Mouse (Mus musculus): ENCODE data around the gene Rab34.
"Not testable (repeated sequence)": the region's sequence is repeated elsewhere in the genome, so short reads cannot be mapped to it uniquely, and the experiment has no call there.

Gene Rab34

GRCm38 (mm10) chr11:78180081-78180761, 8.0 kb upstream of the Rab34 start:
- DNase-seq (ENCODE audit: inconsistent ontology term), result no peak

- DNase-seq (ENCODE audit: inconsistent ontology term), result no peak
Measured at GRCm38 (mm10) chr11:78181830-78182357, 6.3 kb upstream of the Rab34 start.

- no peak for DNase-seq (ENCODE audit: inconsistent ontology term)
Measured at GRCm38 (mm10) chr11:78182450-78182849, 5.8 kb upstream of the Rab34 start.

GRCm38 (mm10) chr11:78182961-78183844, 5.0 kb upstream of the Rab34 start, which contains the start of gene Rpl23a:
Gene Rpl23a (minus strand): TSS chr11:78183584.
- DNase-seq (ENCODE audit: inconsistent ontology term), result peak; percentile 90

- no peak for DNase-seq (ENCODE audit: inconsistent ontology term)
Measured at GRCm38 (mm10) chr11:78183884-78184514, 4.2 kb upstream of the Rab34 start.

GRCm38 (mm10) chr11:78184702-78185101, 3.5 kb upstream of the Rab34 start:
- DNase-seq (ENCODE audit: inconsistent ontology term), result not testable (repeated sequence)

GRCm38 (mm10) chr11:78189234-78190040, 1.2 kb downstream of the Rab34 start:
- peak; percentile 89 for DNase-seq (ENCODE audit: inconsistent ontology term)

- DNase-seq (ENCODE audit: inconsistent ontology term), result no peak
Measured at GRCm38 (mm10) chr11:78190041-78190440, 1.8 kb downstream of the Rab34 start.

GRCm38 (mm10) chr11:78193113-78193512, 4.9 kb downstream of the Rab34 start, which contains the start of gene Proca1:
Gene Proca1 (plus strand): TSS chr11:78193392.
- DNase-seq (ENCODE audit: inconsistent ontology term), result peak; percentile 26

GRCm38 (mm10) chr11:78194411-78195100, 6.3 kb downstream of the Rab34 start:
- DNase-seq (ENCODE audit: inconsistent ontology term), result peak; percentile 68

- DNase-seq (ENCODE audit: inconsistent ontology term), result no peak
Measured at GRCm38 (mm10) chr11:78195101-78195863, 7.1 kb downstream of the Rab34 start.

GRCm38 (mm10) chr11:78202372-78202771, 14.1 kb downstream of the Rab34 start:
- no peak for DNase-seq (ENCODE audit: inconsistent ontology term)

GRCm38 (mm10) chr11:78204287-78204686, 16.1 kb downstream of the Rab34 start:
- DNase-seq (ENCODE audit: inconsistent ontology term), result no peak

GRCm38 (mm10) chr11:78205361-78206206, 17.4 kb downstream of the Rab34 start:
- DNase-seq (ENCODE audit: inconsistent ontology term), result no peak

GRCm38 (mm10) chr11:78207190-78207589, 19.0 kb downstream of the Rab34 start:
- no peak for DNase-seq (ENCODE audit: inconsistent ontology term)

- no peak for DNase-seq (ENCODE audit: inconsistent ontology term)
Measured at GRCm38 (mm10) chr11:78209886-78210285, 21.7 kb downstream of the Rab34 start.

- no peak for DNase-seq (ENCODE audit: inconsistent ontology term)
Measured at GRCm38 (mm10) chr11:78210615-78211014, 22.4 kb downstream of the Rab34 start.

- no peak for DNase-seq (ENCODE audit: inconsistent ontology term)
Measured at GRCm38 (mm10) chr11:78211513-78211912, 23.3 kb downstream of the Rab34 start.

Measured in Muller cell, postnatal 12 days (primary cell).